Mouse (Mus musculus) thymus, postnatal 14 days (tissue): ENCODE results near the gene Olfr1360.

ENCODE experiments used
- DNase-seq: peaks from one replicate; pipeline ENCODE4 v3.0.0; 2021

The Olfr1360 gene

GRCm38 (mm10) chr13:21677305-21677704 is at the start of gene Olfr1360:
TSS of gene Olfr1360 (minus strand) at chr13:21677405.
- DNase-seq = no peak

GRCm38 (mm10) chr13:21722993-21723836 is 46.0 kb upstream of the Olfr1360 start:
- peak; percentile 55 for DNase-seq

GRCm38 (mm10) chr13:21722373-21722925 is 45.2 kb upstream of the Olfr1360 start:
- no peak for DNase-seq

- peak; percentile 80 for DNase-seq
Observed at GRCm38 (mm10) chr13:21721757-21722372, 44.7 kb upstream of the Olfr1360 start, which contains the start of gene Hist1h2bm. TSS of gene Hist1h2bm (plus strand) at chr13:21722044.

GRCm38 (mm10) chr13:21721107-21721756 is 44.0 kb upstream of the Olfr1360 start:
- DNase-seq = peak; percentile 24

- no peak for DNase-seq
Observed at GRCm38 (mm10) chr13:21718381-21719080, 41.3 kb upstream of the Olfr1360 start.

- peak; percentile 90 for DNase-seq
Observed at GRCm38 (mm10) chr13:21717397-21718357, 40.5 kb upstream of the Olfr1360 start, which contains the start of gene Hist1h3h. TSS of gene Hist1h3h (plus strand) at chr13:21717659.

- DNase-seq = peak; percentile 29
Observed at GRCm38 (mm10) chr13:21716540-21717391, 39.6 kb upstream of the Olfr1360 start.

- DNase-seq = peak; percentile 88
Observed at GRCm38 (mm10) chr13:21715864-21716539, 38.8 kb upstream of the Olfr1360 start, which contains the start of the genes Hist1h2bl and Hist1h2ai. TSS of gene Hist1h2bl (minus strand) at chr13:21716143. TSS of gene Hist1h2ai (plus strand) at chr13:21716422.

- peak; percentile 9 for DNase-seq
Observed at GRCm38 (mm10) chr13:21715131-21715863, 38.1 kb upstream of the Olfr1360 start.

- DNase-seq = peak; percentile 70
Observed at GRCm38 (mm10) chr13:21714725-21715124, 37.5 kb upstream of the Olfr1360 start.

- no peak for DNase-seq
Observed at GRCm38 (mm10) chr13:21711698-21712097, 34.5 kb upstream of the Olfr1360 start.

GRCm38 (mm10) chr13:21710821-21711525 is 33.8 kb upstream of the Olfr1360 start:
- DNase-seq = peak; percentile 85

GRCm38 (mm10) chr13:21710031-21710711 is 33.0 kb upstream of the Olfr1360 start:
- DNase-seq = peak; percentile 92

GRCm38 (mm10) chr13:21706669-21707068 is 29.5 kb upstream of the Olfr1360 start:
- DNase-seq = no peak

GRCm38 (mm10) chr13:21697811-21698210 is 20.6 kb upstream of the Olfr1360 start, which contains the start of gene Olfr1359:
TSS of gene Olfr1359 (plus strand) at chr13:21698111.
- no peak for DNase-seq

GRCm38 (mm10) chr13:21663286-21663685 is 13.9 kb downstream of the Olfr1360 start, which contains the start of gene Olfr1361:
TSS of gene Olfr1361 (minus strand) at chr13:21663386.
- DNase-seq = no peak
